Mouse (Mus musculus): ENCODE results near the gene Fgf18. TPM values are rescaled to one million over a fixed set of nuclear protein-coding genes. Genes with fewer than 3 reads are reported as not detected.

Fgf18 gene
- total RNA-seq, 2 experiments from 2014 or later, result 5.6 to 6.2 TPM

GRCm38 (mm10) chr11:33119116-33119515, 28.1 kb downstream of the Fgf18 start:
- no peak for DNase-seq (ENCODE audit: low spot score in 2 of 2)

DNA sequence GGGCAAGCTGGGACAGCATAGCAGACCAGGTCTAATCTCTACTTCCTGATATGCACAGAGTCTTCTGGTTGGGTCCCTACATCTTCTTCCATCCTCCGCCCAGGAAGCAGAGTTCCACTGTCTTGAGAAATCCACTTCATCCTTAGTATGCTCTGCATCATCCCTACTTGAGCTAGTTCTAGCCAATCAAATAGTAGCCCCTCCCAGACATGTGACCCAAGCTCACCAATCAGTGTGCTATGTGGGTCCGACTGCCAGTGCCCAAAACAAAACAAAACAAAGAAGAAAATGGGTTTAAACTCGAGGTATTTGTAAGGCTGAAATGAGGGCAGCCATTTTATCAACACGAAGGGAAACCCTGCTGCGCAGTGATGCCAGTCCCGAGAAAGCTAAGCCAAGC, 28.7 kb downstream of the Fgf18 start:
- no peak for DNase-seq (ENCODE audit: low spot score in 2 of 2)

- DNase-seq (ENCODE audit: low spot score in 2 of 2), result no peak
Measured at GRCm38 (mm10) chr11:33115796-33116195, 31.4 kb downstream of the Fgf18 start.

DNA sequence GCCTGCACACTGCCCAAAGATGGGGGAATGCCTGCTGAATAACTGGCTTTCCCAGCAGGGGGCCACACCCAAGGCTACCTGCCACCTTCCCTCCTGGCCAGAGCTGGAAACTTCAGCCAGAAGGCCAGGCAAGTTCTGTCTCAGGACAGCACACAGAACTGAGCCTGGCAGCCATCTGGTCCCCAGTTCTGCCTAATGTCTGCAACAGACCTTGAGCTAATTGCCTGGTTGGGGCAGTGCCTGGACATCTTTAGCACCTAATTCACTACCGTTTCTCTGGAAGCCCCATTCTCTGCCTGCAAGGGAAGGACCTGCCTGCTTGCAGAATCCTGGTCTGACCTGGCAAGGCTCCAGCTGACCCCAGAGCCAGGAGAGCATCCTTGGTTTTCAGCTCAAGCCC, 34.8 kb downstream of the Fgf18 start:
- no peak for DNase-seq (ENCODE audit: low spot score in 2 of 2)

- DNase-seq (ENCODE audit: low spot score in 2 of 2), result no peak
Measured at GRCm38 (mm10) chr11:33110111-33110510, 37.1 kb downstream of the Fgf18 start.

GRCm38 (mm10) chr11:33107540-33107939, 39.7 kb downstream of the Fgf18 start:
- no peak for DNase-seq (ENCODE audit: low spot score in 2 of 2)

DNA sequence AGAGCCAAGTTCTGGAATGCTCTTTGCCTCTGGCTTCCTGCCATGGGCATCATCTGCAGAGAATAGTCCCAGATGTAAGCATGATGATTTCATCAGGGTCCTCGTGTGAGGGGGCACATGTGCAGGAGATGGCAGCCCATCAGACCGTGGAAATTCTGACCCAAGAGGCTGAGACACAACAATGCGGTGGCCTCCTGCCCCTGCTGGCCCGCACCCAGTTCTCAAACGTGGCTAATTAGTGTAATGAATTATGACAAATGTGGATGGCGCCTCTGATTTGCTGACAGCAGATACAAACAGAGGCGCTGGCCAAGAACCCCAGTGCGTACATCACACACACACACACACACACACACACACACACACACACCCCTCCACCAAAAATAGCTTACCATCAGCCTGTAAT, 42.3 kb downstream of the Fgf18 start:
- peak; percentile 28 to 29 for DNase-seq (ENCODE audit: low spot score in 2 of 2)

GRCm38 (mm10) chr11:33103291-33103943, 43.8 kb downstream of the Fgf18 start:
- no peak for DNase-seq (ENCODE audit: low spot score in 2 of 2)

DNA sequence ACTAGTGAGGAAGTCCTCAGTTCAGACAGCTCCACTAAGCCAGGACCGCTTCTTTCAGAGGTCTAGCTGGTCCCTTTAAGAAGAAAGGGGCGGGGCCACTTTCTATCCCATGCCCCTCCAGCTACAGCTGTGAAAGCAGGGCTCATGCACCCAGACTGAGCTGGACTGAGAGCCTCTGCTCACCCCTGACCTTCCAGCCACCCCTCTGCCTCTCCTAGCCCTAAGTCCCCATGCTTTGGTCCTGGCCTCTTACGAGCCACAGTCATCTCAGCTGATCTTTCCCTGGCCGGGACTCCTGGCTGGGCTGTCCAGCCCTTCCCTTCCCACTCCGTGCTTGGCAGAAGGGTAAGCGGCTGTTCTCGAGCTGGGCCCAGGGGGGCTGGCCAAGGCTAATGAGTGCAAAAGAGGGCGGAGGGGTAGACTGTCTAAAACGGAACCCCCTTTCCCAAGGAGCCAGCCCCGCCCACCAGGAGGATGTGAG, 47.1 kb downstream of the Fgf18 start:
- no peak for DNase-seq (ENCODE audit: low spot score in 2 of 2)

- no peak for DNase-seq (ENCODE audit: low spot score in 2 of 2)
Measured at GRCm38 (mm10) chr11:33099425-33099824, 47.8 kb downstream of the Fgf18 start.

DNA sequence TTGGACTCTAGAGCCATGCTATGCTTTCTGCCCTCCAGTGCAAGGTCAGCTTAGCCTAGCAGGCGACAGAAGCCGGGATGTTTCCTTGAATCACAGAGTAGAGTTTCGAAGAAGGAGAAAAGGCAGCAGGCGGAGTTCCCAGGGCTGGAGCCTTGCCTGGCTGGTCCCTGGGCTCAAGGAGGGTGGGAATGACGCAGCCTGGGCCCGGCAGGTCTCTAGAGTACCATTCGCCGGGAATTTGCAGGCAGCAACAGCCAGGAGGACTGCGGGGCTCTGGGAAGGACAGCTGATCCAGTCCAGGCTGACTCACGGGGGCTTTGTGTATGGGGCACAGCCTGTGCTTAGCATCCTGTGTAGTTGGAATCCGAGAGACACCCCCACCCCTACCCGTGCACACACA, 48.8 kb downstream of the Fgf18 start:
- DNase-seq (ENCODE audit: low spot score in 2 of 2), result no peak

GRCm38 (mm10) chr11:33097855-33098254, 49.3 kb downstream of the Fgf18 start:
- DNase-seq (ENCODE audit: low spot score in 2 of 2), result peak in 1 of 2 experiments; percentile 33

DNA sequence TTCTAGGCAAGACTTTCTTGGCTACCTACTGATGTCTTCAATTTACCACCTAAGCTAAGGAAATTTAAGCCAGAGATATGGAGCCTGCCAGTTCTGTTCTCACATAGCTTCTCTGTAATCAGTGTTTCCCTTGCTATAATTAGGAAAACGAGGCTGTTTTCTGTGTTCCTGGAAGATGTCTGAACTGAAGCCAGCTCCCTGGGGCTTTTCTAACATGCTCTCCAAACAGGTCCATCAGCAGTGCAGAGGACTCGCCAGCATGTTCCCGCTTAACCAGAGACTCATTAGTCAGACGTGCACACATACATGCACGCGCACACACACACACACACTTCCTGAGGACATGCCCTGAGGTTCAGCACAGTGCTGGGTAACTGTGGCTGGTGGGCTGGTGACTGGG, 57.3 kb downstream of the Fgf18 start:
- DNase-seq (ENCODE audit: low spot score in 2 of 2), result no peak

- no peak for DNase-seq (ENCODE audit: low spot score in 2 of 2)
Measured at GRCm38 (mm10) chr11:33088181-33088580, 59.0 kb downstream of the Fgf18 start.

DNA sequence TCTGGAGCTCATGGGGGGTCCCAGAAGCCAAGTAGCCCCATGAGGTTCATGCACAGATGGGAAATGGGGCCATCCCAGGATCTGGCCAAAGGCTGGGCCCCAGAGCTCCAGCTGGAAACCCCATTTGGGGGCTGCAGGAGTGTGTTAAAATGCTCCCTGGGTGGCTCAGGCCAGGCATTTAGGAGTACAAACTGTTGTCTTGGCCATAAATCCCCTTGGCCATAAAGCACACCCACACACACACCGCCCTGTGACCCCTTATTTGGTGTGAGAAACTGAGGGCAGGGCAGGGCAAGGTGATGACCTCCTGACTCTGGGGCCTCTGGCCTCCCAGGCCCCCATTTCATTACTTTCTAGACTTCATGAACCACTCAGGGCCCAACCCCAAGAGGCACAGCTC, 61.2 kb downstream of the Fgf18 start:
- no peak for DNase-seq (ENCODE audit: low spot score in 2 of 2)

DNA sequence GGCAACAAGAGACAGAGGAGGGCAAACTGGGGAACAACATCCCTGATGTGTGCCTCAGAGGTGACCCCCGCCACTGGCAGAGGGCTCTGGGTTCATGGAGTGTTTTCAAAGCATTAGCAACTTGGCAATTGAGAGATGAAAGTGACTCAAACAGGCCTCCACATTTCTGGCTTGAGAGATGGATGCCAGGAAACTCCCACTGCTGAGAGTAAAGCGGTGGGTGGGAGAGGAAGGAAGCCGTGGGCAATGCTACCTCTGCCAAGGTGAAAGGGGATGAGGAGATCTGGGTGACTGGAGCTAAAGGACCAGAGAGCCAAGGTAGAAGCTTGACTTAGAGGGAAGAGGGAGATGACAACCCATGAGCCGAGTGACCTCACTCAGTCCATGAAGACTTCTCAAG, 61.7 kb downstream of the Fgf18 start:
- DNase-seq (ENCODE audit: low spot score in 2 of 2), result no peak

DNA sequence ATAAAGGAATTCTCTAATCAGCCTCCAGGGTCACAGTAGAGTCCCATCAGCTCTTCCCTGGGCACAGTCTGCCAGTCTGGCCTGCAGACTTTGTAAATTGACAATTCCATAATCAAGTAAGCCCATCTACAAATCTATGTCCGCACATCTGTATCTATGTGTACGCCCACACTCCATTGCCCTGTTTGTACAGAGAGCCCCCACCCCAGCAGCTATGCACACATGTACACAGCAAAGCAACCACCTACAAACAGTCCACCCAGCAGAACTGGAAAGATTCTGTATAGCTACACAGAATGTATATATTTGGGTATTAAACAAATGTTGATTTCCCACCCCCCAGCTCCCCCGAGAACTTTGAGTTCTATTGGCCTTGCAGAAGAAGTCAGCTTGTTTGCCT, 62.1 kb downstream of the Fgf18 start:
- DNase-seq (ENCODE audit: low spot score in 2 of 2), result no peak

GRCm38 (mm10) chr11:33084041-33084440, 63.2 kb downstream of the Fgf18 start:
- DNase-seq (ENCODE audit: low spot score in 2 of 2), result no peak

DNA sequence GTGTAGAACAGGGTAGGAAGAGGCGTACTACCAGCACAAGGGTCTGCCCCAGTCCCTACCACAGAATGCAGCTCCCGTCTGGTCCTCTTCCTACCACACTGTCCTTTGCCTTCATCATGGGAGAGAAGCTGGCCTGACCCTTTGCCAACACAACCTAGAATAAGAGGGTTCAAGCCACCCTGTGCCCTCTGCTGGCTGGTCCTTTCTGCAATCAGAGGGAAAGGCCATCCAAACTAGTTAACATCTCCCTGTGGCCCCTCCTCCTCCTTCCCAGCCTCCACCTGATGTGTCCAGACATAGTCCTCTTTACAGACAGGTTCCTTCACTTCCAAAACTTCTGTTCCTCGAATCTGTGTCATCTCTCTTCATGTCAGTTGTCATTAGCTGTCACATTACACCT, 66.0 kb downstream of the Fgf18 start:
- no peak for DNase-seq (ENCODE audit: low spot score in 2 of 2)

- no peak for DNase-seq (ENCODE audit: low spot score in 2 of 2)
Measured at GRCm38 (mm10) chr11:33080046-33080808, 67.0 kb downstream of the Fgf18 start.

DNA sequence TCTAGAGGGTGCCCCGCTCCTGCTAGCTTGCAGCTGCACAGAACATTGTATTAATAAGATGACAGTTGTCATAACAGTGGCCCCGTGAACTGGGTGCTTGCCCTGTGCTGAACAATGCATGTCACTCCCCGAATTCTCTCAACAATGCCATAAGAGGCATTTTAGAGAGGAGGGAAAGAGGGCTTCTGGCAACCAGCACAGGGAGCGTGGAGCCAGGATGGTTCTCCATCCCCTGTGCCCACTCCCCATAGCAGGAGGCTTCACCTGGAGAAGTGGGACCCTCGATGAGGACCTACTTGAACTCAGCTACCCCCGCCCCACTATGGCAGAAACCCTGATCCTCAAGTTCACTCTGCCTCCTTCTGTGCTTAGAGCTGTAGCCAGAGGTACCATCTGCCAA, 67.8 kb downstream of the Fgf18 start:
- no peak for DNase-seq (ENCODE audit: low spot score in 2 of 2)

DNA sequence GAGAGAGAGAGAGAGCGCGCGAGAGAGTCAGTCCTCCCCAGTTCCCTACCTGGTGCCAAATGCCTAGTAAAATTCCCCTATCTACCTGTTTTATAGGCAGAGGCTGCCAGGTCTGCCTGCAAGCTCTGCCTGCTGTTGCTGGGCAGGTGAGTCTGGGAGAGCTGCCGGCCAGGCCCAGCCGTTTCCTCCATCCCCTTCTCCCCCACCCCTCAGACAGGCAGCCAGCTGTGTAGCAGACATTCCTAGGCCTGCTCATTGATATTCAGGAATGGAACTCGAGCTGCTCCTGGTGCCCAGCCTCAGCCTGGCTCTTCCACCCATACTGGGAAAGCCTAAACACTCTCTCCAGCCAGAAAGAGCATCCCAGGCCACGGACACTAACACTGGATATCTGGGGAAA, 69.2 kb downstream of the Fgf18 start:
- DNase-seq (ENCODE audit: low spot score in 2 of 2), result no peak

GRCm38 (mm10) chr11:33075293-33075692, 71.9 kb downstream of the Fgf18 start:
- peak; percentile 48 to 69 for DNase-seq (ENCODE audit: low spot score in 2 of 2)

Data from layer of hippocampus, postnatal 14 days (tissue).